Mouse (Mus musculus): ENCODE measurements around the gene Gm44579. TPM values are rescaled to one million over a fixed set of nuclear protein-coding genes. Genes with fewer than 3 reads are reported as not detected.

Gene Gm44579
- polyA plus RNA-seq, 1 experiment from 2014 or later = not detected

Other genes starting within 250 kb of the Gm44579 start
- gene Col2a1, start 216.3 kb downstream of the Gm44579 start, polyA plus RNA-seq (2016; fragmentation: Nextera tagmentation; extraction: Ambion mirVana) = 78.0 and 78.9 TPM in 2 replicates
- gene Pfkm, start 128.4 kb downstream of the Gm44579 start, polyA plus RNA-seq (2016; fragmentation: Nextera tagmentation; extraction: Ambion mirVana) = 80.3 and 82.2 TPM in 2 replicates
- 26.9 and 30.1 TPM in 2 replicates for gene Senp1, start 127.2 kb downstream of the Gm44579 start, polyA plus RNA-seq (2016; fragmentation: Nextera tagmentation; extraction: Ambion mirVana)
- gene Asb8, start 55.4 kb downstream of the Gm44579 start, polyA plus RNA-seq (2016; fragmentation: Nextera tagmentation; extraction: Ambion mirVana) = 76.2 and 78.9 TPM in 2 replicates
- gene Ccdc184, start 53.8 kb downstream of the Gm44579 start, polyA plus RNA-seq (2016; fragmentation: Nextera tagmentation; extraction: Ambion mirVana) = 1.4 TPM in 2 replicates
- not detected in 2 replicates for gene Olfr288, start 25.4 kb downstream of the Gm44579 start, polyA plus RNA-seq (2016; fragmentation: Nextera tagmentation; extraction: Ambion mirVana)
- not detected in 2 replicates for gene Olfr287, start 79 bp upstream of the Gm44579 start, polyA plus RNA-seq (2016; fragmentation: Nextera tagmentation; extraction: Ambion mirVana)
- gene Olfr286, start 13.5 kb upstream of the Gm44579 start, polyA plus RNA-seq (2016; fragmentation: Nextera tagmentation; extraction: Ambion mirVana) = not detected in 2 replicates
- not detected in 2 replicates for gene H1fnt, start 36.3 kb upstream of the Gm44579 start, polyA plus RNA-seq (2016; fragmentation: Nextera tagmentation; extraction: Ambion mirVana)
- gene Zfp641, start 75.2 kb upstream of the Gm44579 start, polyA plus RNA-seq (2016; fragmentation: Nextera tagmentation; extraction: Ambion mirVana) = 1.5 and 1.7 TPM in 2 replicates
- gene Olfr285, start 96.4 kb upstream of the Gm44579 start, polyA plus RNA-seq (2016; fragmentation: Nextera tagmentation; extraction: Ambion mirVana) = not detected in 2 replicates
- gene Olfr284, start 120.0 kb upstream of the Gm44579 start, polyA plus RNA-seq (2016; fragmentation: Nextera tagmentation; extraction: Ambion mirVana) = not detected in 2 replicates
- not detected in 2 replicates for gene Olfr283, start 160.0 kb upstream of the Gm44579 start, polyA plus RNA-seq (2016; fragmentation: Nextera tagmentation; extraction: Ambion mirVana)
- not detected in 2 replicates for gene Olfr282, start 210.2 kb upstream of the Gm44579 start, polyA plus RNA-seq (2016; fragmentation: Nextera tagmentation; extraction: Ambion mirVana)
- not detected in 2 replicates for gene Olfr281, start 231.6 kb upstream of the Gm44579 start, polyA plus RNA-seq (2016; fragmentation: Nextera tagmentation; extraction: Ambion mirVana)
- gene OR5BS1P, start 248.9 kb upstream of the Gm44579 start, polyA plus RNA-seq (2016; fragmentation: Nextera tagmentation; extraction: Ambion mirVana) = not detected in 2 replicates